Mouse (Mus musculus) kidney, postnatal 36 days (tissue): ENCODE measurements around the gene Hes2.

Source experiments
- DNase-seq, 2 experiments: peaks; one replicate each; pipeline ENCODE4 v3.0.0; 2021 to 2022; ENCODE audit warnings: mixed read lengths in 2 of 2

Hes2 gene

DNA sequence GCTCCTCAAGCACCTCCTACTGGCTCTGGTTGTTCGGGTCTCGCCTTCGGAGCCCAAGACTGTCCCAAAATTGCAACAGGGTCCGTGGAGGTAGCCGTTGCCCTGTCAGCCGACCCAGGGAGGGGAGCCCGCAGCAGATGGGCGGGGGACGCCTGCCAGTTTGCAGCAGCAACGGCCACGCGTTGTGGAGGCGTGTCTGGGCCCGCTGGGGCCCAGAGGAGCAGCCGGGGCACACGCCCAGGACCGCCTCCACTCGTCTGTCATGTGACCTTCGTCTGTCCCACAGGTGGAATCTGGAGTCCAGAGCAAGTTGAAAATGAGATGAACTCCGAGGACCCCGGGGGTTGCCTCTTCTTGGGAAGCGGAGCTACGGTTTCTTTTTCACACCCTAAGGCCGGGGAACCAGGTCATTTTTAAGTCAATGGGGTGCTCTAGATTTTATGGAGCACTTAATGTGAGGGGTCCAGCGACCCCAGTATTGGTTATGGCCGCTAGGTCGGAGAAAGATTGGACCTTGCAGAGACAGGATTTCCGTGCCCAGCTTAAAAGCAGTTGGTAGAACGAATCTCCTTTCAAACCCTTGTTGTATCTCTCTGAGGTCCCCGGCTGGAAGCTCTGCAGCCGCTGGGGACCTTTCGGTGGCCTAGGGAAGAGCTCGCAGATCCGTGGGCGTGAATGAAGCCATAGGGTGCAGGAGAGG is at the start of gene Hes2:
TSS of gene Hes2 (plus strand) at position 283 of the 700 bp plus-strand sequence.
- DNase-seq, result peak; percentile 53 to 72

DNA sequence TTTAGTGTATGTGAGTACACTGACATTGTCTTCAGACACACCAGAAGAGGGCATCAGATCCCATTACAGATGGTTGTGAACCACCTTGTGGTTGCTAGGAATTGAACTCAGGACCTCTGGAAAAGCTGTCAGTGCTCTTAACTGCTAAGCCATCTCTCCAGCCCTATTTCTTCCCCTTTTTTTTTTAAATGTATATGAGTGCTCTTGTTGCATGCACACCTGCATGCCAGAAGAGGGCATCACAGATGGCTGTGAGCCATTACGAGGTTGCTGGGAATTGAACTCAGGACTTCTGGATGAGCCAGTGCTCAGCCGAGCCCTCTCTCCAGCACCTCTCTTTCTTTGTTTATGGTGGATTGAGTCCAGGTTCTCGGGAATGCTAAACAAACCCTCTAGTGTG is 49.2 kb upstream of the Hes2 start:
- DNase-seq, result no peak

DNA sequence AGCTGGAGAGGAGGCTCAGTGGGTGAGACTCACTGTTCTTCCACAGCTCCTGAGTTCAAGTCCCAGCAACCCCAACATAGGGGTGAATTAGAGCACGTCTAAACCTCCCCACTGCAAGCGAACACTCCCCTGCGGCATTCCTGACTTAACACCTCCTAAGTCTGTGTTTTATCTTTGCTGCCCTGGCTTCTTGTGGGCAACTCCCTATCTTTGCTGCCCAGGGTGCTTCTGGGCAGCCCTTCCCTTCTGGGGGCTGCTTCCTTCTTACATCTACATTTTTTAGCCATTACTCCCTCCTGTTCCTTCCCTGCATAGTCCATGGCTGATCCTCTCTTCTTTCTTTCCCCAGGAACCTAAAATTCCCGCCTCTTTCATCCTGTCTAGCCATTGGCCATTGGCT is 48.0 kb upstream of the Hes2 start:
- DNase-seq, result no peak

DNA sequence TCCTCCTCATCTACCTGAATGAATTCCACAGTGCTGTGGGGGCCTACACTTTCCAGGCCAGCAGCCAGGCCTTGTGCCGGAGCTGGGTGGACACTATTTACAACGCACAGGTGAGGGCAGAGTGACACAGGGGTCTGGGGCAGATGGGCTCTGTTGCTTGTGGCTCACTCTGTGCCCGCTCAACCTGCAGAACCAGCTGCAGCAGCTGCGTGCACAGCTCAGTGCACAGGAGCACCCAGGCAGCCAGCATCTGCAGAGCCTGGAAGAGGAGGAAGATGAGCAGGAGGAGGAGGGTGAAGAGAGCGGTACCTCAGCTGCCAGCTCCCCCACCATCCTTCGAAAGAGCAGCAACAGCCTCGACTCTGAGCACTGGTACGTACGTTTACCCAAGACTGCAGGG is 46.3 kb upstream of the Hes2 start:
- DNase-seq, result no peak

DNA sequence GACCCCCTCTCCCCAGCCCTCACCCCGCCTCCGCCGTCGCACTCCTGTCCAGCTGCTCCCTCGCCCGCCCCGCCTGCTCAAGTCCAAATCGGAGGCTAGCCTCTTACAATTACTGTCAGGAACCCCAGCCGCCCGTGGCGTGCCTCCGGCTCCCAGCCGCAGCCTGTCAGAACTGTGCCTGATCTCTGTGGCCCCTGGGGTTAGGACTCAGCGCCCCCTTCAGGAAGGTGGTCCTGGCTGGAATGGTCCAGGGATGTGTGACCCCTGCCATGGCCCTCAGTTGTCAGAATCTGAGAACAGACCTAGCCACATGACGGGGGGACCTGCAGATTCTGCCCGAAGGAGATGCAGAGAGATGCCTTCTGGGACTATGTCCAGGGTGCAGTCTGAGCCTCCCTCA is 44.6 kb upstream of the Hes2 start:
- no peak for DNase-seq

DNA sequence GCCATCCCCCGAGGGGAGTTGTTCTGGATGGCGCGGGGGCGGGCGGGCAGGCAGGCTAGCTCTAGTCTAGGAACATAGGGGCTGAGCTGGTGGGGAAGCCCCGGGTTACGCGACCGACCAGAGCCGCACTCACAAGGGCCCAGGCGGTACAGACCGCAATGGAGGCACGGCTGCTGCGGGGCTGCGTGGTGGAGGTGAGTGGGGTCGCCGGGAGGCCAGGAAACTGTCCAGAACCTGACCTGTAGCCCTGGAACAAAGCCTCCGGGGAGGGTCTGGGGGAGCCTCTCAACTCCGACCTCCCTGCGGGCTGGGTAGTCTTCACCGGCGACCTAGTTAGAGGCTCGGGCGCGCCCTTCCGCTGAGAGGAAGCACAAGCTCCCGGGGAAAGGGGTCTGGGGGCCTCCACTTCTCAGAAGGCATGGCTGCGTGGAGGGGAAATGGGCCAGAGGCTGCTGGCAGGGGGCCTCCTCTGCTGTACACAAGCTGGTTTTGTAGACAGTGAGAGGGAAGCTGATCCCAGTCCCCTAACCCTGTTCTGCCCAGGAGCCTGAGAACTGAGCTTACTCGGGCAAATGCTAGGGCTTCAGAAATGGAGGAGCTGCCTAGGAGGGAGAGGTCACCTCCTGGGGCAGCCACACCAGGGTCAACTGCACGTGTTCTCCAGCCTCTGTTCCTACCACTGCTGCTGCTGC is 42.6 kb upstream of the Hes2 start, which contains the start of gene Tnfrsf25:
TSS of gene Tnfrsf25 (plus strand) at position 14 of the 692 bp plus-strand sequence.
- no peak for DNase-seq

DNA sequence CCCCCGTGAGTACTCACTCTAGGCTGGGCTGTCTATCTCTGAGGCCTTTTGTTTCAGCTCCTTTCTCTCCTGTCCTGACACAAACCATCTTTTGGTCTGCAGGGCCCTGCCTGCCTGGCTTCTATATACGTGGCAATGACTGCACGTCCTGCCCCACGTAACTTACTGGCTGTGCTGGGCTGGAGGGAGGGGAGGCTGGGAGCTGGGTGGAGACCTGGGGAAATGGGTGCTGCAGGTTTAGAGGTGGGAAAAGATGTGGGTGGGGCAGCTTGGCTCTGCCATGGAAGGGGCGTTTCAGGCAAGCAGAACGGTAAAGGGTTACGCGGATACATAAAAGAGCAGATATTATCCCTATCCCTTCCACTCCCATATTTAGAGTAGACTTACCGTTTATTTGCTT is 41.1 kb upstream of the Hes2 start:
- no peak for DNase-seq

DNA sequence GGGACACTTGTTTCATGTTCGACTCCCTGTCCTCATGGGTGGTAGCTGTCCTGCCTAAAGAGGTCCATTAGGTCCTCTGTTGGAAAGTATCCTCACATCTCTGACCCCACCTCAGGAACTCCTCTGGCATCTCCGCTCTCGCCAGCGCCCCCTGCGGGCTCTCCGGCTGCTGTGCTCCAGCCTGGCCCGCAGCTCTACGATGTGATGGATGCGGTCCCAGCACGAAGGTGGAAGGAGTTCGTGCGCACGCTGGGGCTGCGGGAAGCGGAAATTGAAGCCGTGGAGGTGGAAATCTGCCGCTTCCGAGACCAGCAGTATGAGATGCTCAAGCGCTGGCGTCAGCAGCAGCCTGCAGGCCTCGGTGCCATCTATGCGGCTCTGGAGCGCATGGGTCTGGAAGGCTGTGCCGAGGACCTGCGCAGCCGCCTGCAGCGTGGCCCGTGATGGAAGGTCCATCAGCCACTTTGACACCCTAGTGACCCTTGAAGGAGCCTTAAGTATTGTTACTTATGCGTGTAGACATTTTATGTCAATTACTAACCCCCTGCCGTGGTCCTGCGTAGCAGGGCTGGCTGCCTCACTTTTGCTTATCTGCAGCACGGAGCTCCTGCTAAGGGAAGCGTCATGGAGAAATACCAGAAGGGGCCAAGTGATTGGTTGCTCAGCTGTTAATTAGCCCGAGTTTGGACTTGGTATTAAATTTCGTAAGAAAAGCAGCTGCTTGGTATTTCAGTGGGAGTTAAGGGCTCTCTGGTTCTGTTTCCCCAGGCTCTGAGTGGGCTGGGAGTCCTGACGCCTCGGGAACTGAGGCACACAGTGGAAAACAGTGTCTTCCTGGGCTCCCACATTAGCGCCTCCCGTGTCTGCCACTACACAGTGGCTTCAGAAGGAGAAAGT is 39.0 kb upstream of the Hes2 start:
- DNase-seq, result peak; percentile 58 to 86

DNA sequence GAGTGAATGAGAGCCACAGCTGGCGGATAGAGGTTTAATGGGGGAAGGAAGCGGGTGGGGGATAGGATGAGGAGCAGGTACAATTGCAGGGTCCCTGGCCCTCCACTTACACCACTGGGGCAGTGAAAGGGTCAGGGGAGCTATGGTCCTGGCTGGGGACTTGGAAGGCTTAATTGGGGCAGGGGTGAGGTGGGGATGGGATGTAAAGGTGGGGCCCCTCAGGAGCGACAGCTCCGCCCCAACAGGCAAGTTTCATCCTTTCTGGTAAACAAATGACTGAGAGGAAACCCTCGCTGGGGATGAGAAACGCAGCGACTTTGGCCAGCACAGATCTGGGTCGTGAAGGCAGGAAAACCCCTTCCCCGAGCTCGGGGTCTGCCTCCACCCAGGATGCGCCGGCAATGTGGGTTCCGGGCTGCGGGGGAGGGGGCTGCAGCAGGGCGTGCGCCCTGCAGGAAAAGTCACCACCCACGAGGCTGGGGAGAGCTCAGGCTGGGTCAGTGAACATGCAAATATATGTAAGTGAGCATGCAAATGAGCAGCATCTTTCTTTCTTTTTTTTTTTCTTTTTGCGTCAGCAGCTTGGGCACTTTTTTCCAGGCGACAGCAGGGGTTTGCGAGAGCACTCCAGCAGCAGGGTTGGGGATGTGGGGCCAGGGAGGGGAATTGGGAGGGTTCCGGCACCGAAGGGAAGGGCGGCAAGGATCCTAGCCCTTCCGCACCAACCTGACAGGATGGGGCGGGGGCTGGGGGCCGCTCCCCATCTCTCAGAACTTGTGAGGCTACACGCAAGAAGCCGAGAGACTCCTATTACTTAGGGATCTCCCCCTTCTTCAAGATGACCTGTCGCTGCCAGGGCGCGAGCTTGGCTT is 38.1 kb upstream of the Hes2 start:
- DNase-seq, result no peak

DNA sequence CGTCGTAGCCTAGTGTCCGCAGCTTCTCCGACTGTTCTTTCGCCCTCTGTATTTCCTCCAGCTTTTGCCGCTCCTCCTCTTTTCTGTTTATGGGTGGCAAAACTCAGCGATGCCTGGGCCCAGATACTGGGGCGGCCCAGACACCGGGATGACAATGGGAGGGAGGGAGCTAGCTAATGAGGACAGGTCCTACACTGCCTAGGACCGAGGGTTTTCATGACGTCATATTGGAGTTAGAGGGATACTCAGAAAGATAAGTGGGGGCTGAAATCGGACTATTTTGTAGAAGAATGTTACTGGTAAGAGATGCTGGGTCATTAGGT is 37.5 kb upstream of the Hes2 start:
- DNase-seq, result no peak

DNA sequence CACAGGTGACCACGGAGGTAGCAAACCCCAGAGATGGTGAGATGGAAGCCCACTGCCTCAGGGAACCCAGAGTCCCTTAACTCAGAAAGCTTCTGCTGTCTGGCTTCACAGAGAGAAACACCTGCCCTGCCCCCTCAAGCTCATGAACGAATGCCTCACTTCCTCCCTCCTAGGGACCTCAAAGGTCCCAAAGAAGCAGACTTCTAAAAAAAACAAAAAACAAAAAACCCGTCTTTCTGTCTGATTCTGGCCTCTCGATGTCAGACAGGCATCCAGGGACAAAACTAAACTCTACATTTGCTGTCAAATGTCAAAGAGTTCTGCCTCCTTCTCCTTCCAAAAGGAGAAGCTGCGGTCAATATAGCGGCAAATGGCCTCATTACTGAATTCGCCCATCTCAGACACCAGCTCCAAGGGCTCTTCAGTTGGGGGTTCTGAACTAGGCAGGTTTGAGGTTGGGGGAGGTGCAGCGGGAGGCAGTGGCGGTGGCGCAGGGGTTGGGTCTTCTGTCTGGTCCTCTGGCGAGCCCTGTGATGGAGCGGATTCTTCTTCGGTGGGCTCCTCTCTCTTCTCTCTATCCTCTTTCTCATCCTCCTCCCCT is 34.2 kb upstream of the Hes2 start:
- DNase-seq, result no peak

DNA sequence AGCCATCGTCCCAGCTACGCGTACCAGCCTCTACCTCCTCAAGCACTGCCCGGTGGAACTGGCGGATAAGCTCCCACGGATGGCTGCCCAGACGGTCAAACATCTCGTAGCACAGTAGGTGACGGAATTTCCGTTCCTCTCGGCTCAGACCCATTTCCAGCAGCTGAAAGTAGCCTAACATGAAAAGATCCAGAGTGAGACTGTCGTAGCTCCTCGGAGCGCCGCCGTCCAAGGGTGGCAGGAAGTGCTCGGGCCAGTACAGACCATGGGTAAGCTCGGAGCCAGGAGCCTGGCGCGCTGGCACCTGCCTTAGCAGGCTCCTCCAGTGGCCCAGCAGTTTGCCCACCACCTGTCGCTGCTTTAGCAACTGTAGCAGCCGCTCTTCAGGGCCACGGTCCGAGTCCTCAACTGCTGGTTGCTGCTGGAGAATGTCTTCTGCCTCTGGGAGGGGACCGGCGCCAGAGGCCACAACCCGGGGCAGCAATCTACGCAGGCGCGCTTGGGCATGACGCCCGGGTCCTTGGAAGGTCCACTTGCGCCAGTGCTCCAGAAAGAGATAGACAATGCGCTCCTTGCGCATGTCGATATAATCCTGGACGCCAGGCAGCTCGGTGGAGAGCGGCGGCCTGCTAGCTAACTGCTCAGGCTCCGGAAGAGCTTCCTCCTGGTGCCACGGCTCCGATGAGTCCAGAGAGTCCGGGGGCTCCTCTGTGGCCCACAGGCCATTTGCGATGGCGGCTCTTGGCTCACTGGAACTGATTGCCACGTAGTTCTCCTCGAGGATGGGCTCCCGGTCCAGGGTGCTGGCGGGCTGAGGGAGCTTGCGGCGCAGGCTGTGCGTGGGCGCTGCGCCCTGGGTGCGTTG is 33.3 kb upstream of the Hes2 start:
- peak in 1 of 2 experiments; percentile 48 for DNase-seq

DNA sequence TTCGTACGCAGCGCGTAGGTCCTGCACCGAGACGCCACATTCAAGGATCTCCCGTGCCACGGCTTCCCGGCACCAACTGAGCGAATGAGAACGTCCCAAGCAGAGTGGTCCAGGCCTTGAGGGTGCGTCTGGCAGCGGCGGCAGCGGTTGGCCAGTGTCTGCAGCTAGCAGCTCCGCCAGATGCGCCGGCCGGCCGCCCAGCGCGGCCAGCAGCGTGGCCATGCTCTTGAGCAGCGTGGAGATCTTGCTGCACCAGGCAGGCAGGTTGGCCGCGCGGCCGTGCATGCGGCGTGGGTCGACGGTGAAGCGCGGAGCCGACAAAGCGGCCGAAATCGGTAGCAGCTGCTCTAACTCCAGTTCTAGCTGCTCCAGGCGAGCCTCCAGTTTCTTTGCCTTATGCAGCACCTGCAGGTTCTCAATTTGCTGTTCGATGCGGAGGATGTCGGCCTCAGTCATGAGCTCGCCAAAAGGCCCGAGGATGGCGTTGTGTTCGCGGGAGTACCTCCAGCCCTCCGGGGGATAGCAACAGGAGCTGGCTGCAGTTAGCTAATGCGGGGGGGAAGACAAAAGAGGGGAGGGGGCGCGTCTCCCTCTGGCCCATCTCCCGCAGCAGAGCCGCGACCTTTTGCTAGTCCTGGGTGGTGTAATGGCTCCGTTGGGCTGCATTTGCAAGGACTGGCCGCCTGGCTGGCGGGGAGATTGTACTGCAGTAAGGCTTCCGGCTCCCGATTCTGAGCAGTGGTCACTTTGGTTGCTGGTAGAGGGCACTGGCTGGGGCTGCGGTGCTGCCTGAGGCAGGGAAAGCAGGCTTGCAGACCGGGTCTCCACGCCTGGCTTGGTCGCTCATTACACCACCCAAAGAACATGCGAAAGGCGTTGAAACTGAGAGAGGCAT is 32.4 kb upstream of the Hes2 start:
- peak in 1 of 2 experiments; percentile 29 for DNase-seq

DNA sequence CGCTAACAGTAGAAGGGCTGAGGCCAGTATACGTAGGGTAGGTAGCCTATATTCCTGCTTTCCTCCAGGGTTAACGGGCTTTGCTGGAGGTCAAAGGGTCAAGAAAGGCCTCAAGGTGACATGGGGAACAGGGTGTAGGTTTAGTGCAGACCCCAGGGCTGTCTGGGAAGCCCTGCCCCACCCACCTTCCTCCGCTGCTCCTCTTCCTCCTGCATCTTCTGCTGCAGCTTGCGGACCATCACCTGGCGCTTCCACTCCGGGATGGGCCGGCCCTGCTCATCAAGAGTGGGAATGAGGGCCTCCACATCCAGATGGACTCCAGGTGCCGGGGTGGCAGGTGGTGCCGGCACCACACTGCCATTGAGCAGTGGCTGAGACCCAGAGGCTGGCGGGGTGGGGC is 30.8 kb upstream of the Hes2 start:
- DNase-seq, result no peak

DNA sequence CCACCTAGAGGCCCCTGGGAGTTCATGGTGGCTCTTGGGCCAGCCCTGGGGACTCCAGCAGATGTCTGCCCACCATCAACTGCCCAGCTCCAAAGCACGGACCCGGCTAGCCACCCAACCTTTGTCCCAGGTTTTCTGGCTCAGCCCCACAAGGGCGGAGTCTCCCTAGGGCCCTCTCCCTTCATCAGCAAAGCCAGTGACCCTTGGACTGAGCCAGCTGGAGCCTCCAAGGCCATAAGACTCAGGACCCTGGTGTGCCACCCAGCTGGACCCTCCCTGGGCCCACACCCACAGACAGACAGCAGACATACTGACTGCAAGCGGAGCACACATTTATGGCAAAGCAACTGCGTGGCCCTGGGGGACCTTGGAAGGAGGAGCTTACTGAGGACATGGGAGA is 29.9 kb upstream of the Hes2 start:
- DNase-seq, result peak; percentile 88 to 91

DNA sequence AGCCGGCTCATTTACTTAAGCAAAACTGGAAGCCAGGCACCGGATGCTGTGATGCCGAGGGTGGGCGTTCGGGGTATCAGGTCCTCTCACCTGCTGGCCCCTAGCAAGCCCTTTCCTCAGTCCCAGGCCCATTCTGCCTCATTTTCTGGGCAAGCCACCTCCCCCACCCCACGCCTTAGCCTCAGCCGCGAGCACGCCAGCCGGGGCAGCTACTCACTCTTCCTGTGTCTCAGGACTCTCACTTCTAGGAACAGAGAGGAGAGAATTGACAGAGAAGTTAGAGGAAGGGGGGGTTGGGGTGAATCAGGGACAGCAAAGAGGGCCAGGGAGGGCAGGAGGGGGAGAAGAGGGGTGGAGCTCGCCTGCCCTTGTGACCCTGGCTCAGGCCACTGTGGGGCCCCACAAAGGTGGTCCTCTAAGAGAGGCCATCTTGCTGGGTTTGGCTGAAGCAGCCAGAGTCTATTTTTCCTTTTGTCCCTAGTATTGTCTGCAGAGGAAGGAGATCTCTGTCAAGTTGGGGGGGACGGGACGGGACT is 29.2 kb upstream of the Hes2 start:
- DNase-seq, result peak; percentile 36 to 39

DNA sequence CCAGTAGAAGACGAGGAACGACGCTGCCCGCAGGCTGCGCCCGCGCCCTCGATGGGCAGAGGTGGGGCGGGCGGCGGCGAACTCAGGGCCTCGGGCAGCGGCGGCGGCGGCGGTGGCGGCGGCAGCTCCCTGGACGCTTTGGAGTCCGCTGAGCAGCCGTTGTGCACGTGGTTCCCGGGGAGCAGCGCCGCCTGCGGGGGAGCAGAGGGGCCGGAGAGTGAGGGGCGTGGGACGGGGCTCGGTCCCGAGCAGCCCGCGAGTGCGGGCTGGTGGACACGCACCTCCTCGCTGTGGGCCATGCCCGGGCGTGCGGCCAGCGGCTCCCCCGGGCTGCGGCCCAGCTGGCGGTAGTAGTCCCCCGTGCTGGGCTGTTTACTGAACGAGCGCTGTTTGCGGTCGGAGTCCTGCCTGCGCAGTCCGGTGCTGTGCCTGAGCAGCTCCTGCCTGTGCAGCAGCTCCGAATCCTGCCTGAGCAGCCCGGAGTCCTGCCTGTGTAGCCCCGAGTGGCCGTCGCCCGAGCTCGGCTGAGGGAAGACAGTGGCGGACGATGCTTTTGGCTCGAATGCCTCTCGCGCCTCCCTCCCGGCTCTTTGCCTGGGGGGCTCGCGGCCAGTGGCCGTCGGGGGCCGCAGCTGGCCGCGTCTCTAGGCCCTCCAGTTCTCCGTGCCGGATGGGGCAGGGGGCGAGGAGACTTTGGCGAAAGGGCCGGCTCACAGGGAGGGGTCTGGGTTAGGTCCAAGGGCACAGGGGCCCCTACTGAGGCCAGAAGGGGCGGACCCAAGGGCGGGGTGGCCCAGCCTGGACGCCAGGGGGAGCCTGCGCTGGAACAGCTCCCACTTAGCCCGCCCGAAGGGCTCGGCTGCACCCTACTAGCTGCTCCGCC is 27.7 kb upstream of the Hes2 start:
- DNase-seq, result peak; percentile 79 to 88
